Mouse (Mus musculus): ENCODE data around the gene Alkbh4. TPM values are rescaled to one million over a fixed set of nuclear protein-coding genes. Genes with fewer than 3 reads are reported as not detected.
"Not testable (repeated sequence)": the region's sequence is repeated elsewhere in the genome, so short reads cannot be mapped to it uniquely, and the experiment has no call there.

Gene Alkbh4
- polyA plus RNA-seq, 1 experiment from 2014 or later: 27.9 TPM

DNA sequence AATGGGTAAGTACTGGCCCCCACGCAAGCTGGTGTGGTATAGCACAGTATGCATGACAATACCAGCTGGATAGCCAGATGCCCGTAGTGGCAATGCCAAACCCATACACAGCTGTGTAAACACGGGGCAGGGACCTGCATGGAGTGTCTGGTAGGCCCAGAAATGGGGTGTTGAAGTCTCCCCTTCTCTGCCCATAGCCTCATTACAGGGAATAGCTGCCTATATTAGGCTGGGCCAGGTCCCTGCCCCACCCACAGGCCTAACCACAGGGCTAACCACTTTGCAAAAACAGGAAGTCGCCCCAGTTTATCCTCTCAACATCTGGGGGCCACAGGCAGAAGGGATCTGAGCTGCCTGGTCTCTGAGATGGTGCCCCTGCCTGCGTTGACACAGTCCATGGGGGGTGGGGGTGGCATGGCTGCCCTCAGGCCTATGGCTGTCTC lies 13.2 kb downstream of the Alkbh4 start:
- not testable (repeated sequence) for H3K4me3 ChIP-seq

DNA sequence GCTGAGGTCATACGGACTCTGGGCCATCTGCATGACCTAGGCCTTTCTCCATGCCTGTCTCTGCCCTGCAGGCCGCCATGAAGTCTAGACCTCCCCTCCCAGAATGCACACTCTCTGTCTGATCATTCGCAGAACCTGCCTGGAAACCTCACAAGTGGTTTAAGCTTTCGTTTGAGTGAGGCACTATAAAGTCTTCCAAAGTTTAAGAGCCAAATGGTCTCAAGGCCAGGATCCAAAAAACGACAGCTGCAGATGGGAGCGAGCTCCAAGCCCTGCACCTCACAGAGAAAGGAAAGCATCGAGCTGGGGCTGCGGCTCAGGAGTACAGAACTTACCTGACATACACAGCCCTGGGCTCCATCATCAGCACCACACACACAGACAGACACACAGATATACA lies 16.4 kb downstream of the Alkbh4 start:
- no peak for DNase-seq (ENCODE audit: low spot score)
- H3K27ac ChIP-seq: no peak overlapping the region
- H3K4me3 ChIP-seq: no peak overlapping the region
- H3K36me3 ChIP-seq: no peaks in the 10 kb centered on the region
- no peaks in the 10 kb centered on the region for H3K9me3 ChIP-seq (replicated peaks)
- 86% methylated on average over 8 of the region's 8 CpGs for WGBS
- no peaks in the 10 kb centered on the region for H3K27me3 ChIP-seq (ENCODE audit: low read depth, poor library complexity, severe bottlenecking)
- no peaks in the 10 kb centered on the region for H3K4me1 ChIP-seq

More for the DNA sequence above, 13.2 kb downstream of the Alkbh4 start:
- H3K9me3 ChIP-seq (replicated peaks); DNase-seq (ENCODE audit: low spot score); H3K4me1 ChIP-seq; H3K36me3 ChIP-seq; H3K27me3 ChIP-seq (ENCODE audit: low read depth, poor library complexity, severe bottlenecking); H3K27ac ChIP-seq: not testable (repeated sequence)
- 74% methylated on average over 5 of the region's 5 CpGs for WGBS

DNA sequence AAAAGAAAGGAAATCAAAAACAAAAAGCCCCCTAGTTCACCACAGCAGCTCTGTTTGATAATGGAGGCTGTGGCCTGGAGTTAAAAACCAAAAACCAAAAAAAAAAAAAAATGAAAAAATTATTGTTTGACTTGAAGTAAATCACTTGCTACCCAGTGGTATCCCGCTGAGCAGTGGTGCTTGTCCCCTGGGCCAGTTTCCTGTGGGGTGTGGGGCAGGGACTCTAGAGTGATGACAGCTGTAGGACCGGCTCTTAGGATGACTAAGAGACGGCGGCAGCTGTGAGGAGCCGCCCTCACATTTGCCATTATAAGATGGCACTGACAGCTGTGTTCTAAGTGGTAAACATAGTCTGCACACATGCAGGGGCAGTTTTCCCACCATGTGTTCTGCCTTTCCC lies 19.5 kb downstream of the Alkbh4 start:
- no peaks in the 10 kb centered on the region for H3K36me3 ChIP-seq
- H3K4me3 ChIP-seq: no peak overlapping the region
- DNase-seq (ENCODE audit: low spot score): no peak
- H3K27ac ChIP-seq: no peak overlapping the region
- H3K27me3 ChIP-seq (ENCODE audit: low read depth, poor library complexity, severe bottlenecking): no peaks in the 10 kb centered on the region
- WGBS: 89% methylated on average over 5 of the region's 5 CpGs
- H3K9me3 ChIP-seq (replicated peaks): no peaks in the 10 kb centered on the region
- no peaks in the 10 kb centered on the region for H3K4me1 ChIP-seq

DNA sequence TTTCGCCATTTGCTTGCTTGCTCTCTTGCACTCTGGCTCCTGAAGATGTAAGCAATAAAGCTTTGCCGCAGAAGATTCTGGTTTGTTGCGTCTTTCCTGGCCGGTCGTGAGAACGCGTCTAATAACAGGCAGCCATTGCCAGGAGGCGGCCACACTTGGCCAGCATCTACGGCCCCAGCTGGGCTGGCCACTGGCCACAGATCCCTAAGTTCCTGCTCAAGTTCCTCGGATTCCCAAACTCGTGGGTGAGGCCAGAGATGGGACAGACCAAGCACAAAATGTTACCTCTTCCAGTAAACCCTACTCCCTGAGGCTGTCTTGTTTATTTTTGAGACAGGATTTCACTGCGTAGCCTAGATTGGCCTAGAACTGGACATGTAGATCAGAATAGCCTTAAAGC lies 24.1 kb downstream of the Alkbh4 start:
- H3K9me3 ChIP-seq (replicated peaks); DNase-seq (ENCODE audit: low spot score); H3K4me1 ChIP-seq; H3K27me3 ChIP-seq (ENCODE audit: low read depth, poor library complexity, severe bottlenecking); H3K36me3 ChIP-seq; H3K27ac ChIP-seq; H3K4me3 ChIP-seq: not testable (repeated sequence)
- WGBS: 92% methylated on average over 11 of the region's 12 CpGs

DNA sequence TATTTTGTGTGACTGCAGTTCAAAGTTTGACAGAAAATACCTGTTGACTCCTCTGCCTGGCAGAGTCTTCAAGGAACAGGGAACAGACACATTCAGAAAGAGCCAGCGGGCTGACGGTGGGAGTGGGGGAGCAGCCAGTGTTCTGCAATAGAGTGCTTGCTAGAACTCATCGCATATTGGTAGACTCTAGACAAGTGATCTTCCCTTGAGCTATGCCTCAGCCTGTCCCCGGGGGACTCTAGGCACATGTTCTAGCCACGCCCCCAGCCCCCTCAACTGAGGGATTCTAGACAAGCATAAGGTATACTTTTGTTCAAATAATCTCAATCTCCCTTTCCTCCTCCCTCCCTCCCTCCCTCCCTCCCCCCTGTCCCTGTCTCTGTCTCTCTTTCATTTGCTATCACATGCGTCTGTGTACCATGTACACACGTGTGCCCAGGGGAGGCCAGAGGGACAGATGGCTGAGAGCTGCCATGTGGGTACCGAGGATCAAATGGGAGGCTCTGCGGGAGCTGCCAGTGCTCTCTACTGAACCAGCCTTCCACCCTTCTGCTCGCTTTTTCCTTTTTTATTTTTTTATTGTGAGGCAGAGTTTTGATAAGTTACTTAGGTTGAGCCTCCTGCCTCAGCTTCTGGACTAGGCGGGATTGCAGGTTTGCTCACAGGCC lies 28.0 kb downstream of the Alkbh4 start:
- H3K4me3 ChIP-seq: no peak overlapping the region
- H3K4me1 ChIP-seq: no peaks in the 10 kb centered on the region
- DNase-seq (ENCODE audit: low spot score): no peak
- peaks cover 6% of the 10 kb centered on the region; the same call in 1 of the 2 replicates for H3K36me3 ChIP-seq
- WGBS: 85% methylated on average over 11 of the region's 11 CpGs
- H3K9me3 ChIP-seq (replicated peaks): no peaks in the 10 kb centered on the region
- H3K27me3 ChIP-seq (ENCODE audit: low read depth, poor library complexity, severe bottlenecking): no peaks in the 10 kb centered on the region
- no peak overlapping the region for H3K27ac ChIP-seq

DNA sequence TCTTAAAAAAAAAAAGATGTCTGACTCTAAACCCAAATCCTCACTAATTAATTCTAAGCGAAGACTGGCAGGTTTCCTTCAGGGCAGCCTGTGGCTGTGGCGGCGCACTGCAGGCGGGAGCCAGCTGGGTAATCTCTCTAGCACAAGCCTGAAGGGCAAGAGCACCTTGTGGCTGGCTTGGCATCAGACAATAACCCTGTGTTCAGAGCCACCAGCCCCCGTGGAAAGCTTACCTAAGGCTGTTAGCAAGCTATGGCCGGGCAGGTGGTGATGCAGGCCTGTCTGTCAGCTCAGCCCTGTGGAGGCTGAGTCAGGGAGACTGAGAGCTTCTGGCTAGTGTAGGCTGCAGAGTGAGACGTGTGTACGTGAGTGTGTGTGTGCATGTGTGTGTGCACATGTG lies 29.3 kb downstream of the Alkbh4 start:
- WGBS: 88% methylated on average over 8 of the region's 8 CpGs
- H3K36me3 ChIP-seq: peaks cover 6% of the 10 kb centered on the region; the same call in 1 of the 2 replicates
- no peaks in the 10 kb centered on the region for H3K27me3 ChIP-seq (ENCODE audit: low read depth, poor library complexity, severe bottlenecking)
- no peak for DNase-seq (ENCODE audit: low spot score)
- no peak overlapping the region for H3K4me3 ChIP-seq
- no peak overlapping the region for H3K27ac ChIP-seq
- H3K4me1 ChIP-seq: peaks cover 4% of the 10 kb centered on the region
- no peaks in the 10 kb centered on the region for H3K9me3 ChIP-seq (replicated peaks)

DNA sequence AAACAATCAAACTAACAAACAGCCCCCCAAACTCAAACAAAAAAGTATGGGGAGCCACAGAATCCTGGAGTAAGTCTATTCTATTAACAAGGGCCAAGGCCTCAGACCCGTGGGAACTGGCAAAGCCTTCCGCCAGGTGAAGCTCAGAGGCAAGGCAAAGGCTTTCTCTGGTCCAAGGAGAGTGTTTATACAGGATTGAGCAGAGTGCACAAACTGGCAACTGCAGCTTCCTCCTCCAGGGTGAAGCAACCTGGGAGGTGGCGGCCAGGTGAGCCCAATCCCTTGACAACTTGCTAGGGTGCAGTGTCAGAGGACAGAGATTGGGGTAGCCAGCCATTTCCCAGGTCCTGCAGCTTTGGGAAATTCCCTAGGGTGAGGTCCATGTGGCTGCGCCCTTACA lies 31.4 kb downstream of the Alkbh4 start:
- Histone ChIP-seq H3K4me3 (no peak overlapping the region), H3K4me1 (peaks cover 18% of the 10 kb centered on the region), H3K27ac (no peak overlapping the region), H3K9me3 (replicated peaks) (no peaks in the 10 kb centered on the region), H3K27me3 (ENCODE audit: low read depth, poor library complexity, severe bottlenecking) (peaks cover 8% of the 10 kb centered on the region; the same call in 1 of the 2 replicates), H3K36me3 (peaks cover 6% of the 10 kb centered on the region; the same call in 1 of the 2 replicates)
- 91% methylated on average over 4 of the region's 4 CpGs for WGBS
- no peak for DNase-seq (ENCODE audit: low spot score)

DNA sequence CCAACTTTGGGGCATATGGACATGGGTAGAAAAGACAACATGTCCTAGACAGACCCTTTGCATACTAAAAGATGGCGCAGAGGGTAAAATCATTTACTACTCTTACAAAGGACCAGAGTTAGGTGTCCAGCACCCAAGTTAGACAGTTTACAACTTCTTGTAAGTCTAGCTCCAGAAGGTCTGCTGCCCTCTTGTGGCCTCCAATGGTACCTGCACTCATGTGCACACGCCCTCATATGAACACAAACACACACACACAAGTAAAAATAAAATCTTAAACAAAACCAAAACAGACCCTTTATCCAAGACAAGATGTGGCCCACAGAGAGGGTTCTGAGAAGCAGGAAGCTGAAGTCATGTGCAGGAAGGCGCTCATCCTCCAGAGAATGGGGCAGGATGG lies 32.1 kb downstream of the Alkbh4 start:
- Histone ChIP-seq H3K4me3 (no peak overlapping the region), H3K27me3 (ENCODE audit: low read depth, poor library complexity, severe bottlenecking) (peaks cover 8% of the 10 kb centered on the region; the same call in 1 of the 2 replicates), H3K4me1 (peaks cover 18% of the 10 kb centered on the region), H3K36me3 (peaks cover 6% of the 10 kb centered on the region; the same call in 1 of the 2 replicates), H3K27ac (no peak overlapping the region), H3K9me3 (replicated peaks) (no peaks in the 10 kb centered on the region)
- WGBS: 96% methylated on average over 3 of the region's 3 CpGs
- DNase-seq (ENCODE audit: low spot score): no peak

DNA sequence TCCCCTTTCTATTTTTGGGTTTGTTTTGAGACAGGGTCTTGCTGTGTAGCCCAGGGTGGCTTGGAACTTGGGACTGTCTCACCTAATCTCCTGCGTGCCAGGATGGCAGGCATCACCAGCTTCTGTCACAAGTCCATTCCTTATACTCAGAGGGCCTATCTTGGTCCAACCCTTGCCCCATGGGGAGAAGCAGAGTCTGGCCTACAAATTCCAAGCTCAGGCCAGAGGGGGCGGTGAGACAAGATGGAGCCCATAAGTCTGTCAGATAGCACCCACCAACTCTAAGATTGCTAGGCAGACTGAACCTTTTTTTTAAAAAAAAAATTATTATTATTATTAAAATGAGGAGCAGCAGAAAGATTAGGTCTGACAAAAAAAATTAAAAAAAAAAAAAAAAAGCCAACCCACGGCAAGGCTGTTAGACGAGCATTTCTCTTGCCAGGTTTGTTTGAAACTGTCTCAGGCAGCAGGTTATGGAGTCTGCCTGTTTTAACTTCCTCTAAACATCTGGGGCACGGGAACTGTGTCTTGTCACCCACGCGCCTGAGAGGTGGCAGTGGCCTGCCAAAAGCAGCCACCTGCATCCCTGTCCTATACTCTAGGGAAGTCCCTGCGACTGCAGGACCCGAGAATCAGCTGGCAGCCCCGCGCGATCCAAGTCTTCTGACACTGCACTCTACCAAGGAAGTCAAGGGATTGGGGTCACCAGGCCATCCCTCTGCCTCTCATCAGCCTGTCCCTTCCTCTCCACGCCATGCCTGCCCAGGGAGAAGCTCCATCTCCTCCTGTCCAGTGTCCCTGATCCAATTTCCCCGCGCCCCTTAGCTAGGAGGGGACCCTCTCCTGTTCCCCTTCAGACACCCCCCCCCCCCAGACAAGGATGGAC lies 33.9 kb downstream of the Alkbh4 start:
- peak overlapping the region; percentile 71 for H3K4me3 ChIP-seq
- no peak for DNase-seq (ENCODE audit: low spot score)
- peaks cover 8% of the 10 kb centered on the region; the same call in 1 of the 2 replicates for H3K27me3 ChIP-seq (ENCODE audit: low read depth, poor library complexity, severe bottlenecking)
- no peaks in the 10 kb centered on the region for H3K9me3 ChIP-seq (replicated peaks)
- 18% methylated on average over 15 of the region's 15 CpGs for WGBS
- H3K27ac ChIP-seq: peak overlapping the region; percentile 85
- peaks cover 18% of the 10 kb centered on the region for H3K4me1 ChIP-seq
- H3K36me3 ChIP-seq: peaks cover 6% of the 10 kb centered on the region; the same call in 1 of the 2 replicates

DNA sequence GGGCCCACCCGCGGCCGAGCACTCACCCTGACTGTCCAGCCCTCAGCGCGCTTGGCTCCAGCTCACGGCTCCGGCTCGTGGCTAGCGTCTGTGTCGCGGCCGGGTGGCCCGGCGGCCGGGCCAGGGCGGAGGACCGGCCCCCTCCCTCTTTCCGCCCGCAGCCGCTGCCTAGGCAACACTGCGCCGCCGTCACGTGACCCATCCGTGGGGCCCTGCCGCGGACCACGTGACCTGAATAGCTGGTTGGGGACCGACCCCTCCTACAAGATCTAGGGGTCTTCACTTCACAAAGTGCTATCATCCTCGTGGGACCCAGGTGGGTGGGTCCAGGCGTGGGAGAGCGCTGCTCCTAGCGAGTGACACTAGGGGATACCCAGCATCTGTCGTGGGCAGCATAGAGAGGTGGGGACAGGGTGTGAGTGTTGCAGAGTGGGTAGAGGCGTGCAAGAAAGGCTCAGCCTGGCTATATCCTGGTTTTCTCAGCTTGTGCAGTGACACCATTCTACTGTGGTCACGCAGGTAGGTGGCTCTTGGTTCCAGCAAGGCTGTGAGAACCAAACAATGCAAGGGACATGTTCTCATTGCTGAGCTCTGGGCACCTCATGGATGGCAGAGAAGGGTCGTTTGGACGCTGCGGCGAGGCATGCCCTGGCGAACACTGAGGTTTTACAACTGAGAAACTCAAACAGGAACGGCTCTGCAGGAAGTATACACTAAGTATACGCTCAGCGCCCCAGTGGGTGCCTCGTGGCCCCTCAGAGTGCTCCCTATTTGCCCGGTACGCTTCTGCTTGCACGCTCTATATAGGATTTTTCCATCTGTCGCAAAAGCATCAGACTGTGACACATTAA lies 34.8 kb downstream of the Alkbh4 start, which contains the start of gene Orai2:
Gene Orai2, minus strand, starts transcription at position 202 of the 851 bp plus-strand sequence.
- DNase-seq (ENCODE audit: low spot score): peak; percentile 95
- Histone ChIP-seq H3K36me3 (peaks cover 6% of the 10 kb centered on the region; the same call in 1 of the 2 replicates), H3K27ac (peak within 1 kb of the TSS; percentile 85), H3K4me3 (peak within 1 kb of the TSS; percentile 71), H3K27me3 (ENCODE audit: low read depth, poor library complexity, severe bottlenecking) (peaks cover 8% of the 10 kb centered on the region; the same call in 1 of the 2 replicates), H3K4me1 (peaks cover 18% of the 10 kb centered on the region), H3K9me3 (replicated peaks) (no peaks in the 10 kb centered on the region)
- 8% methylated on average over 47 of the region's 49 CpGs for WGBS

DNA sequence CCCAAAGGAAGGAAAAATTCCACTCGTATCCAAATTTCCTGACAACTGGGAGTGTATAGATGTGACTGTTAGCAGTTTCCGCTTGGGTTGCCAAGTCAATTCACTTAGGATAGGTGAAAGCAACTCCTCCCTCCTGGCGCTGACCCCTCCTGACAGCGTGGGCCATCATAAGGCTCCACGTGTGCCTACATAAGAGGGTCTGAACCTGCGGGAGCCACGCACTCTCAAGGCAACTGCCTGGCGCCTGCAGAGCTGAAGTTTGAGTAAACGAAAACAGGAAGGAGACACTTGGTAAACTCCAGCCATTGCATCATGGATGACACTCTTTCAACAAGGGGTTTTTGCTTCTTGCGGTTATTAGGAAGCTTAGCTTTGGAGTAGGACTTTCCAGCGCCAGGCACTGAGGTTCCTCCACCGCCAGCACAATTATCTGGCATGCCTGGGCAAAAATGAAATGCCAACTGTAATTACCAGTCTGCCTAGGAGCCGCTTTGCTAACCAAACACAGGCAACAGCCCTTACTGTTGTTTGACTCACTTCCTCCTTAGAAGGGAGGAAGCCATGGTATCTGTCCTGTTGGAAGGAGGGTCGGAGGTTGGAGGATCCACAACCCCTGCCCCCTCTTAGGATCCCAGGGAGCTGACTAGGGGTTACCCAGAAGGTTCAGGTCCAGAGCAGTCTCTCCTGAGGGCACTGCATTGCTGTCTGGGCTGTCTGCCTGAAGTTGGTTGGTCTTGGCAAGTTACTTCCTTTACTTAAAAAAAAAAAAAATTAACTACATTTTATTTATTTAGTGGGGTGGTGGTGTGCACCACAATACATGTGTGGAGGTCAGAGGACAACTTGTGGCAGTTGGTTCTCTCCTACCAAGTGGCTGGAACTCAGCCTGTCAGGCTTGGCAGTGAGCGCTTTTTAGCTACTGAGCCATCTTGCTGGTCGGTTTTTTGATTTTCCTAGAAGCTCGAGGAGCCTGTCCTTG lies 35.7 kb downstream of the Alkbh4 start:
- Histone ChIP-seq H3K4me3 (peak overlapping the region; percentile 71), H3K27me3 (ENCODE audit: low read depth, poor library complexity, severe bottlenecking) (peaks cover 8% of the 10 kb centered on the region; the same call in 1 of the 2 replicates), H3K36me3 (peaks cover 6% of the 10 kb centered on the region; the same call in 1 of the 2 replicates), H3K4me1 (peaks cover 18% of the 10 kb centered on the region), H3K27ac (peak overlapping the region; percentile 85), H3K9me3 (replicated peaks) (no peaks in the 10 kb centered on the region)
- DNase-seq (ENCODE audit: low spot score): no peak
- 41% methylated on average over 17 of the region's 17 CpGs for WGBS

Measured in limb, embryonic 10.5 days (tissue).